Mouse (Mus musculus): ENCODE data around the gene Lingo1. TPM values are rescaled to one million over a fixed set of nuclear protein-coding genes. Genes with fewer than 3 reads are reported as not detected.
A peak's percentile ranks its signal among the peaks of the same experiment; 100 is the strongest.

Gene Lingo1
- 0.75 and 1.2 TPM in 2 replicates for polyA plus RNA-seq (2016; fragmentation: Nextera tagmentation; extraction: Ambion mirVana)

DNA sequence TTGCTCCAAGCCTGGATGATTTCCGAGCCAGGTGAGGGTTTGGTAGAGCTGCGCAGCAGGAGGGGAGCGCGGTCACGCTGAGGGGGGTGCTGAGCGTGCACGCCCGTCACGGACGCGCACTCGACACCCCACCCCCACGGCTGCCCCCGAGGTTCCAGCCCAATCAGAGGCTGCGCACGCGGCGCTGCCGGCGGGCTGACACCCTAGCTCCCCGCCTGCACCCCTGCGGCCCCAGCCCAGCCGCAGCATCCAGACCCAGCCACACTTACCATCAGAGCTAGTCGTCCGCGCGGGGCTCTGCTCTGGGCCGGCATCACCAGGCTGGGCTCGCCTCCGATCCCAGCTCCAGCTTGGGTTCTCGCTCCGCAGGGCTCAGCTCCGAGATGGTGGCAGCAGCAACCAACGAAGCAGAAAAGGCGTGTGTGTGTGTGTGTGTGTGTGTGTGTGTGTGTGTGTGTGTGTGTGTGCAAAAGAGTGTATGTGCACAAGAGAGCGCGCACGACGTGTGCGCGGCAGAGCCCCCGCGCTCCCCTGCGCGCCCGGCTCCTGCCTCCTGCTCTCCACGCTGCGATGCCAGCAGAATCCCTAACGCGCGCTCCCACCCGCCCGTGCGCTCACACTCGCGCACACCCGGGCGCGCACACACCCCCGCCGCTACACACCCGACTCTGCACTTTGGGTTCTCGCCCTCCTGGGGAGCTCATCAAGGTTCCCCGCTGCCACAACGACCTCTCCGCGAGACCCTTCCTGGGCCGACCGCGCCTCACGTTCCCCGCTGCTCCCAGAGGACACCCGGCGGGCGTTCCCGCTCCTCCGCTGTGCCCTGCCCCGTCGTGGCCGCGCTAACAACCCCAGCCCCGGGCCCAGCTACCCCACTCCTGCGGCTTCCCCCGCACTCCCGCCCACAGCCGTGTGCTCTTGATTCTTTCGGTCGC lies at the start of gene Lingo1:
Gene Lingo1, minus strand, starts transcription at position 748 of the 935 bp plus-strand sequence.
- no peak within 1 kb of the TSS for H3K27ac ChIP-seq
- peak within 1 kb of the TSS; percentile 59 for H3K4me2 ChIP-seq
- H3K27me3 ChIP-seq (replicated peaks) = peaks cover 80% of the 10 kb centered on the region

GRCm38 (mm10) chr9:56844644-56845043 lies 48.4 kb upstream of the Lingo1 start:
- no peaks in the 10 kb centered on the region for H3K9me3 ChIP-seq (replicated peaks)
- H3K4me1 ChIP-seq = no peaks in the 10 kb centered on the region
- no peak overlapping the region for H3K4me2 ChIP-seq
- no peaks in the 10 kb centered on the region for H3K36me3 ChIP-seq
- no peak for ATAC-seq
- no peak overlapping the region for H3K4me3 ChIP-seq
- no peak overlapping the region for H3K9ac ChIP-seq
- H3K27ac ChIP-seq = no peak overlapping the region
- WGBS (ENCODE audit: insufficient replicate concordance) = 62% methylated on average over 8 of the region's 8 CpGs
- H3K27me3 ChIP-seq (replicated peaks) = peaks cover 43% of the 10 kb centered on the region

More for the DNA sequence above, at the start of gene Lingo1:
- H3K36me3 ChIP-seq = no peaks in the 10 kb centered on the region
- H3K9ac ChIP-seq = no peak within 1 kb of the TSS
- H3K4me1 ChIP-seq = no peaks in the 10 kb centered on the region
- peak within 1 kb of the TSS; percentile 35 for H3K4me3 ChIP-seq
- ATAC-seq = no peak
- 2% methylated on average over 80 of the region's 88 CpGs for WGBS (ENCODE audit: insufficient replicate concordance)
- no peaks in the 10 kb centered on the region for H3K9me3 ChIP-seq (replicated peaks)

- H3K9ac ChIP-seq = no peak overlapping the region
- ATAC-seq = no peak
- H3K4me3 ChIP-seq = no peak overlapping the region
- no peak overlapping the region for H3K4me2 ChIP-seq
- no peaks in the 10 kb centered on the region for H3K36me3 ChIP-seq
- H3K9me3 ChIP-seq (replicated peaks) = no peaks in the 10 kb centered on the region
- no peaks in the 10 kb centered on the region for H3K4me1 ChIP-seq
- 32% methylated on average over 7 of the region's 7 CpGs for WGBS (ENCODE audit: insufficient replicate concordance)
- H3K27ac ChIP-seq = no peak overlapping the region
- H3K27me3 ChIP-seq (replicated peaks) = peaks cover 50% of the 10 kb centered on the region
Observed at GRCm38 (mm10) chr9:56843679-56844188, 47.5 kb upstream of the Lingo1 start.

DNA sequence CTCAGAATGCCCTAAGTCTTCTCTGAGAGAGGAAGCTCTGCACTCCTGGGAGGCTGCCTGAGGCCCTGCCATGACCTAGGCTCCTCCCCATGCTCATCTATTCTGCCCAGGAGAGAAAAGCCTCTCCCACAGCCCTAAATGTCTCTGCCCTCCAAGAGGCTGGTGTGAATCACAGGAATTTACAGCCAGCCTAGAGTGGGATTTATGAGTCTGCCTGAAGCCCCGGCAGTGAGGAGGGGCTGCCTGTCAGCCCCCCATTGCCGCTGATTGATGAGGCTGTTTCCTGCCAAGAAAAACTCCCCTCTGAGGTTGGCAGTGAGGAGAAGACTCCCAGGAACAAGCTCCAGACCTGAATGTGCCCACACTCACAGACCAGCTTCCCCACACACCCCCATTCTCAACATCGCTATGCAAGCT lies 46.0 kb upstream of the Lingo1 start:
- Histone ChIP-seq H3K4me3 (no peak overlapping the region), H3K27ac (no peak overlapping the region), H3K27me3 (replicated peaks) (peaks cover 58% of the 10 kb centered on the region), H3K36me3 (no peaks in the 10 kb centered on the region), H3K4me1 (no peaks in the 10 kb centered on the region), H3K9me3 (replicated peaks) (no peaks in the 10 kb centered on the region), H3K4me2 (no peak overlapping the region), H3K9ac (no peak overlapping the region)
- WGBS (ENCODE audit: insufficient replicate concordance) = 44% methylated on average over 3 of the region's 3 CpGs
- no peak for ATAC-seq

GRCm38 (mm10) chr9:56841864-56842263 lies 45.6 kb upstream of the Lingo1 start:
- Histone ChIP-seq H3K4me1 (no peaks in the 10 kb centered on the region), H3K4me3 (no peak overlapping the region), H3K27me3 (replicated peaks) (peaks cover 58% of the 10 kb centered on the region), H3K27ac (no peak overlapping the region), H3K4me2 (no peak overlapping the region), H3K9me3 (replicated peaks) (no peaks in the 10 kb centered on the region), H3K9ac (no peak overlapping the region), H3K36me3 (no peaks in the 10 kb centered on the region)
- no peak for ATAC-seq

DNA sequence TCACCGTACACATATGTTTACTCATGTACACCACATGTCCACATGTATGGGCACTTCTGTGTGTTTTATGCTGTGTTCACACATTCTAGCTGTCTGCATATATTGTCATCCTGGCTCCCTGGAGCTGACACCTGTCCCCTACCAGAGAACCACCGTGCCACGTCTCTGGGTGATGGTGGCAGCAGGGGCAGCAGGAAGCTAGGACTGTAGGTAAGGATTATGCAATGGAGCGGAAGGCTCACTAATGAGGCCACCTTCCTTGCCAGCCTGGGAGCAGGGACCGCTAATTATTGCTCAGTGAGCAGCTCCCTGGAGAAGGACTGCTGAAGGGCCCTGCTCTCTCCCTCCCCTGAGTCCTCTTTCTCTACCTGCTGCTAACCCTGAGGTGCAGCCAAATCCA lies 44.5 kb upstream of the Lingo1 start:
- no peak overlapping the region for H3K27ac ChIP-seq
- H3K4me3 ChIP-seq = no peak overlapping the region
- ATAC-seq = no peak
- no peaks in the 10 kb centered on the region for H3K9me3 ChIP-seq (replicated peaks)
- H3K27me3 ChIP-seq (replicated peaks) = peaks cover 49% of the 10 kb centered on the region
- H3K4me2 ChIP-seq = no peak overlapping the region
- no peaks in the 10 kb centered on the region for H3K4me1 ChIP-seq
- WGBS (ENCODE audit: insufficient replicate concordance) = 62% methylated on average over 5 of the region's 5 CpGs
- H3K9ac ChIP-seq = no peak overlapping the region
- no peaks in the 10 kb centered on the region for H3K36me3 ChIP-seq

- Histone ChIP-seq H3K9ac (no peak overlapping the region), H3K4me3 (no peak overlapping the region), H3K27me3 (replicated peaks) (peaks cover 36% of the 10 kb centered on the region), H3K4me1 (no peaks in the 10 kb centered on the region), H3K27ac (no peak overlapping the region), H3K36me3 (no peaks in the 10 kb centered on the region), H3K9me3 (replicated peaks) (no peaks in the 10 kb centered on the region), H3K4me2 (no peak overlapping the region)
- 50% methylated on average over 5 of the region's 5 CpGs for WGBS (ENCODE audit: insufficient replicate concordance)
- ATAC-seq = no peak
Observed at GRCm38 (mm10) chr9:56835152-56835551, 38.9 kb upstream of the Lingo1 start.

DNA sequence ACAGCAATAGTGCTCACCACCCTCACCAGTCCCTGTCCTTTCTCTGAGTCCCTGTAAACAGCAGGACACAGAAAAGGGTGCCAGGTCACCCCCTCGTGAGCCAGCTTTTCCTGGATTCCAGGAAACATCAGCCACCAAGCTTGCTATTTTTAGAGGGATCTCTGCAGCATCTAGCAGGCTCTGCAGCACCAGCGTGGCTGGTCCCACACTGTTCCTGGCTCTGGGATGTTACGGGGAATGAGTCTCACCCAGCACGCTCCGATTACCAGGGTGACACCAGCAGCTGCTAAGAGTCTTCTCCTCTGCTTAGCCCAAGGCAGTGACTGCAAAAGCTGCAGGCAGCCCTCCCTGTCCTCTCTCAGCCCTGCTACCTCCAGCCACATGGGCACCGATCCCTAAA lies 36.6 kb upstream of the Lingo1 start:
- Histone ChIP-seq H3K9ac (no peak overlapping the region), H3K4me1 (no peaks in the 10 kb centered on the region), H3K27me3 (replicated peaks) (peaks cover 28% of the 10 kb centered on the region), H3K4me2 (no peak overlapping the region), H3K9me3 (replicated peaks) (no peaks in the 10 kb centered on the region), H3K4me3 (no peak overlapping the region), H3K36me3 (no peaks in the 10 kb centered on the region), H3K27ac (no peak overlapping the region)
- 19% methylated on average over 6 of the region's 6 CpGs for WGBS (ENCODE audit: insufficient replicate concordance)
- no peak for ATAC-seq

DNA sequence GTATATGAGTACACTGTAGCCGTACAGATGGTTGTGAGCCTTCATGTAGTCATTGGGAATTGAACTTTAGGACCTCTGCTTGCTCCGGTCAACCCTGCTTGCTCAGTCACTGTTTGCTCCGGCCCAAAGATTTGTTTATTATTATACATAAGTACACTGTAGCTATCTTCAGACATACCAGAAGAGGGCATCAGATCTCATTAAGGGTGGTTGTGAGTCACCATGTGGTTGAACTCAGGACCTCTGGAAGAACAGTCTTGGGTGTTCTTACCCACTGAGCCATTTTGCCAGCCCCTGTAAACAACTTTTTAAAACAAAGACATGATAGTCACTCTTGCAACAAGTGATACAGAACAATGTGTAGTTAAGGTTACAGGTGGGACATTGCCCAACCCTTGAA lies 35.6 kb upstream of the Lingo1 start:
- Histone ChIP-seq H3K9ac (no peak overlapping the region), H3K27ac (no peak overlapping the region), H3K4me1 (no peaks in the 10 kb centered on the region), H3K9me3 (replicated peaks) (no peaks in the 10 kb centered on the region), H3K4me3 (no peak overlapping the region), H3K36me3 (no peaks in the 10 kb centered on the region), H3K4me2 (no peak overlapping the region), H3K27me3 (replicated peaks) (peaks cover 33% of the 10 kb centered on the region)
- no peak for ATAC-seq
- 59% methylated on average over 3 of the region's 3 CpGs for WGBS (ENCODE audit: insufficient replicate concordance)

DNA sequence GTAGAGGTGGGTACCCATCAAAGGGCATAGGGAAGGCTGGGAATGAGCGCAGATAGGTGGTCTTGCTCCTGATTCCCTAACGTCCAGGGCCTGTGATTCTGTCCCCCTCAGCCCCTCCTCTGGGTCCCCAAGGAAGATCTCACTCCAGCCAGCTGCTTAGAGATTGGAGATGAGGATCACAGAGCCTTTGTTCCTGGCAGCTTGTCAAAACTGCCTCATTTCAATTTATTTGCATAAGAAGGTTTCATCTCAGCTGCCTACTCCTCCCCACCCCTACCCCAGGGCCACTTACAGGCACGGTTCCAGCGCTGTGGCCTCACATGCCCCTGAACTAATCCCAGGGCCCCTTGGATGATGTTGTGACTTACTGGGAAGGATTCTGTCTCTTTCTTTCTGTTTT lies 33.9 kb upstream of the Lingo1 start:
- Histone ChIP-seq H3K4me3 (no peak overlapping the region), H3K4me2 (no peak overlapping the region), H3K36me3 (no peaks in the 10 kb centered on the region), H3K9me3 (replicated peaks) (no peaks in the 10 kb centered on the region), H3K27me3 (replicated peaks) (peaks cover 51% of the 10 kb centered on the region), H3K4me1 (no peaks in the 10 kb centered on the region), H3K9ac (no peak overlapping the region), H3K27ac (no peak overlapping the region)
- 37% methylated on average over 4 of the region's 4 CpGs for WGBS (ENCODE audit: insufficient replicate concordance)
- no peak for ATAC-seq

DNA sequence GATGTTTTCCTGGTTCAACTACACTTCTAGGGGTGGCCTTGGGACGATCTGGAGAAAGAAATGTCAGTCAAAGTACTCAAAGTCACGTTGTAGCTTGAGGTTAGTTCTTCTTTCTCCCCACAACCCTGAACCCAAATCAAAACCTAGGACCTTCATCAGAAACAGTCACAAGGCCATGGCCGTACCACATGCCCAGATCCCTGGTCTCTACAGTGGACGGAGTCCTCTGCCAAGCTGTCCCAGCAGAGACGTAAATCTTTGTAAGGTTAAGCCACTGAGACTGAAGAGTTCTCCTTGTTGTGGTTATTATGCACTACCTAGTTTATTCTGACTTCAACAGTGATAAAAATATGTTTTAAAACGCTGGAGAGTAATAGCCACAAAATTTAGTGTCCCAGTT lies 32.6 kb upstream of the Lingo1 start:
- Histone ChIP-seq H3K27ac (no peak overlapping the region), H3K4me3 (no peak overlapping the region), H3K9ac (no peak overlapping the region), H3K4me2 (no peak overlapping the region), H3K4me1 (no peaks in the 10 kb centered on the region), H3K9me3 (replicated peaks) (no peaks in the 10 kb centered on the region), H3K36me3 (no peaks in the 10 kb centered on the region), H3K27me3 (replicated peaks) (peaks cover 57% of the 10 kb centered on the region)
- no peak for ATAC-seq
- WGBS (ENCODE audit: insufficient replicate concordance) = 61% methylated on average over 6 of the region's 6 CpGs

DNA sequence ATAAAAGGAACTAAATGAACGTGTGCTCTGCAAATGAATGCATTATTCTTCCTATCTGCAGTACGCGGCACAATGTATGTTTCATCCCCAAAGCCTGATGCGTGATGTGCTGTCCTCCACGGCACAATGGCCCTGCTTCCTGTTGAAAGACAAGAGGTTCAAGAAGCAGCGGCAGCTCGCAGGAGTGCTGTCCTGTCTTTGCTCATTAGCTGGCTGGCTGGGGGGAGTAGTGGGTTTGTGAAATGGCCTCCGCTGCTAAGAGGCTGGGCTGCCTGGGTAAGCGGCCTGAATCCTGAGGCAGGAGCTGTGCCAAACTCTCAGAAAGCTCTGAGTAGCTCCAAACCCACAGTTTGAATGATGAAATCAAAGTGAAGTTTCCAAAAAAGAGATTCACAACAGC lies 31.9 kb upstream of the Lingo1 start:
- H3K27ac ChIP-seq = no peak overlapping the region
- H3K36me3 ChIP-seq = no peaks in the 10 kb centered on the region
- no peaks in the 10 kb centered on the region for H3K4me1 ChIP-seq
- WGBS (ENCODE audit: insufficient replicate concordance) = 40% methylated on average over 9 of the region's 9 CpGs
- no peaks in the 10 kb centered on the region for H3K9me3 ChIP-seq (replicated peaks)
- H3K4me3 ChIP-seq = no peak overlapping the region
- peaks cover 51% of the 10 kb centered on the region for H3K27me3 ChIP-seq (replicated peaks)
- H3K4me2 ChIP-seq = no peak overlapping the region
- ATAC-seq = no peak
- H3K9ac ChIP-seq = no peak overlapping the region
